Mouse (Mus musculus) kidney, embryonic 16.5 days (tissue): Measurements from ENCODE around the gene Zscan2. TPM values are rescaled to one million over a fixed set of nuclear protein-coding genes. Genes with fewer than 3 reads are reported as not detected.
A peak's percentile ranks its signal among the peaks of the same experiment; 100 is the strongest.
"Not testable (repeated sequence)": the region's sequence is repeated elsewhere in the genome, so short reads cannot be mapped to it uniquely, and the experiment has no call there.

Experiments used
- ATAC-seq: fragments of 200-750 bp; cut with Nextera tagmentation; 2 replicates; pipeline ENCODE4 v1.8.0; 2017; ENCODE audit warnings: moderate TSS enrichment; ENCODE audit not compliant: low FRiP score, low TSS enrichment
- H3K27ac ChIP-seq: fragments of 300-500 bp; sonication (generic); 2 replicates; pipeline ENCODE4 v1.5.1; 2014; ENCODE audit warnings: low read length
- H3K27me3 ChIP-seq: fragments of 300-500 bp; sonication (generic); 2 replicates; pipeline ENCODE4 v1.6.1; 2014; ENCODE audit warnings: low read length, control low read depth, mixed read lengths; ENCODE audit not compliant: insufficient read depth
- H3K36me3 ChIP-seq: fragments of 300-500 bp; sonication (generic); 2 replicates; pipeline ENCODE4 v1.6.1; 2014; ENCODE audit warnings: low read length, control low read depth, mixed read lengths; ENCODE audit not compliant: insufficient read depth
- H3K4me1 ChIP-seq: fragments of 300-500 bp; sonication (generic); 2 replicates; pipeline ENCODE4 v1.6.1; 2014; ENCODE audit warnings: low read length, control low read depth, mixed read lengths; ENCODE audit not compliant: insufficient read depth
- H3K4me2 ChIP-seq: fragments of 300-500 bp; sonication (generic); replicated peaks from 2 replicates; pipeline ENCODE4 v1.6.1; 2014; ENCODE audit warnings: low read depth, low read length
- H3K4me3 ChIP-seq: fragments of 300-500 bp; sonication (generic); 2 replicates; pipeline ENCODE4 v1.5.1; 2014; ENCODE audit warnings: mild to moderate bottlenecking, low read length
- H3K9ac ChIP-seq: fragments of 300-500 bp; sonication (generic); replicated peaks from 2 replicates; pipeline ENCODE4 v1.6.1; 2014; ENCODE audit warnings: low read length
- H3K9me3 ChIP-seq: fragments of 300-500 bp; sonication (generic); 2 replicates; pipeline ENCODE4 v1.6.1; 2016; ENCODE audit warnings: low read length, control low read depth
- WGBS: fragments of 180-500 bp; shearing (Covaris S2); extraction: QIAGEN DNeasy Blood & Tissue Kit; methylation state at CpG from one replicate; pipeline ENCODE4 v1.1.7; 2014; 5-methylcytosine and 5-hydroxymethylcytosine counted together
- polyA plus RNA-seq: library from polyadenylated mRNA; unstranded; fragments of >200 nt; fragmentation: Nextera tagmentation; extraction: Ambion mirVana; gene quantifications from 2 replicates; pipeline ENCODE4 v1.2.1, GENCODE M21; 2015

The Zscan2 gene
- polyA plus RNA-seq, 1 experiment from 2014 or later: 3.0 TPM

DNA sequence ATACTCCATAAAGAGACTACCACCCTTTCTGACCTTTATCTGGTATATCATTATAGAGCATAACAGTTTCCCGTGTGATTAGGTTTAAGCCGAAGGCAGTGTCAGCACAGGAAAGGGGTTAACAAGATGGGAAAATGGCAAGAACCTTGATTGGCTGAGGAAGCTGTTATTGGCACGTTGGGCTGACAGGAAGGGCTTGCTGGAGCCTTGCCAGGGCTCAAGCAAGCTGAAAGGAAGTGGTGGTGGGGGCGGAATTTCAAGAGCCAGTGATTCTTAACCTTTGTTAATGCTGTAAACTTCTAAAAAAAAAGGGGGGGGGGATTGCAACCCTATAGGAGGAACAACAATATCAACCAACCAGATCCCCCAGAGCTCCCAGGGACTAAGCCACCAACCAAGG lies 28.5 kb upstream of the Zscan2 start:
- whole genome bisulfite sequencing: 30% methylated on average over 4 of the region's 4 CpGs

DNA sequence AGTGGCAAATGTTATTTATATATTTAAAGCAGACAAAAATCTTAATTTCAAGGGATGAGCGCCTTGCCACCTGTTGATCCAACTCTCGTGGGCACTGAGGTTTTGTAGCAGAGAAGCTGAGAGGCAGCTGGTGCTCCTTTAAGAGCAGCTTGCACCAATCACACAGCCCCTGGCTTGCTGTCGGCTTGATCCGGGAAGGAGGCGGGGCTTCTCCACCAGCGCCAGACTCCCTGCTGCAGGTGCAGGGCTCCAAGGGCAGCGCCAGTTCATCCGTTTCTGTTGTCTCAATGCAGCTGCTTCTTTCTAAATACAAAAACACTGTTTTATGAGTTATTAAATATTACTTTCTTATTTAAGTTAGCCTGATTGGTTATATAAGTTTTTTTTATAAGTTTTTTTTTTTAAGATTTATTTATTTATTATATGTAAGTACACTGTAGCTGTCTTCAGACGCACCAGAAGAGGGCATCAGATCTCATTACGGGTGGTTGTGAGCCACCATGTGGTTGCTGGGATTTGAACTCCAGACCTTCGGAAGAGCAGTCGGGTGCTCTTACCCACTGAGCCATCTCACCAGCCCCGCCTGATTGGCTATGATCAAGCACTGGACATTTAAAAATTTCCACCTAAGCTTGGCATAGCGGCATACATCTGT lies 27.6 kb upstream of the Zscan2 start:
- not testable (repeated sequence) for H3K9me3 ChIP-seq, H3K36me3 ChIP-seq, H3K27ac ChIP-seq, H3K9ac ChIP-seq, H3K27me3 ChIP-seq
- H3K4me3 ChIP-seq: 0 out of 2 replicates have a peak overlapping the region, but pooled peaks have one; percentile 1
- WGBS: 20% methylated on average over 13 of the region's 14 CpGs
- peak overlapping the region; percentile 18; the same call in 1 of the 2 replicates for H3K4me2 ChIP-seq
- peak; percentile 88 for ATAC-seq
- H3K4me1 ChIP-seq: peaks cover 23% of the 10 kb centered on the region; the same call in 1 of the 2 replicates

More for the DNA sequence above, 28.5 kb upstream of the Zscan2 start:
- H3K4me3 ChIP-seq: no peak overlapping the region
- H3K27ac ChIP-seq: no peak overlapping the region
- H3K4me2 ChIP-seq: no peak overlapping the region
- no peaks in the 10 kb centered on the region for H3K27me3 ChIP-seq
- peaks cover 17% of the 10 kb centered on the region; the same call in 1 of the 2 replicates for H3K4me1 ChIP-seq
- ATAC-seq: no peak
- H3K36me3 ChIP-seq: no peaks in the 10 kb centered on the region
- no peak overlapping the region for H3K9ac ChIP-seq
- H3K9me3 ChIP-seq: no peaks in the 10 kb centered on the region

DNA sequence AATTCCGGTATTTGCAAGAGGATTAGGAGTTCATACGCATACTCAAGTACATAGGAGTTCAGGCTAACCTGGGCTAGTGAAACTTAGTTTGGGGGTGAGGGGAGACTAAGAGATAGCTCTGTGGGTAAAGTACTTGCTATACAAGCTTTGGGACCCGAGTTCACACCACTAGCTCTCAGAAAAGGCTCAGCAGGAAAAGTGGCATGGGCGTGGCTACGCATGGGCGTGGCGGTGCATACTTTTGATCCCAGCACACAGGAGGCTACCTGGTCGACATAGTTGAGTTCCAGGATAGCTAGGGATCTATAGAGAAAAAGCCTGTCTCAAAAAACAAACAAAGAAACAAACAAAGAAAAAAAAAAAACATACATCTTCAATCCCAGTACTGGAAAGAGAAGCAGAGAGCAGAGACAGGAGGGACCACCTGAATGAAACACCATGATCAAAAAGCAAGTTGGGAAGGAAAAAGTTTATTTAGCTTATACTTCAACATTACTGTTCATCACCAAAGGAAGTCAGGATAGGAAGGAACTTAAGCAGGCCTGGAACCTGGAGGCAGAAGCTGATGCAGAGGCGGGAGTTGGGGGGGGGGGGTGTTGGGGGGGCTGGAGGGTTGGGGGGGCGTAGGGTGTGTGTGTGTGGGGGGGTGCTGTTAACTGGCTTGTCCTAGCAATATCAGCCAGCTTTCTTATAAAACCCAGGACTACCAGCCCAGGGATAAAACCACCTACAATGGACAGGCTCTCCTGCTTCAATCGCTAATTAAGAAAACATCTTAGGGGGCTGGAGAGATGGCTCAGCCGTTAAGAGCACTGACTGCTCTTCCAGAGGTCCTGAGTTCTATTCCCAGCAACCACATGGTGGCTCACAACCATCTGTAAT lies 26.8 kb upstream of the Zscan2 start:
- WGBS: 44% methylated on average over 12 of the region's 12 CpGs

DNA sequence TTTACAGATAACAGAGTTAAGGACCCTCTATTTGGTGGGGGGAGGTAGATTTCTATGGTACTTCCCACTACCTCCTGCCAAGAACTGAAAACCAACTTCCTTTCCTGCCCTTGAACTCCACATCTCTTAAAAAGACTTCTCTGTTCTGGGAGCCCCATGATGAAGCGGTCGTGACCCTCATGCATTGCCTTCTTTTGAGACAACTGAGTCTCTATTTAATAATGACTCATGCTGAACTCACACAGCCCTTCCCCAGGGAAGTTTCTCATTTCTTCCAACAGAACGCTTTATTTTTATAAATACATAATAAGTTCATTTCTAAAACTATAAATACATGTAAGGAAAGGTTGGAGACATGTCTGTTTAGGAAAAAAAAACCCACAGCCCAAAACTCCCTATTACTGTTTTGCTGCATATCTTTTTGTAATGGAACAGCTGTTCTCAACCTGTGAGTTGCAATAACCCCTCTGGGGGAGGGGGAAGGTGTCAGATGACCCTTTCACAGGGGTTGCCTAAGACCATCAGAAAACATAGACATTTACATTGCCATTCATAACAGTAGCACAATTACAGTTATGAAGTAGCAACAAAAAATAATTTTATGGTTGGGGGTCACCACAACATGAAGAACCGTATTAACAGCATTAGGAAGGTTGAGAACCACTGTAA lies 24.6 kb upstream of the Zscan2 start:
- peaks cover 29% of the 10 kb centered on the region; the same call in 1 of the 2 replicates for H3K4me1 ChIP-seq
- no peaks in the 10 kb centered on the region for H3K27me3 ChIP-seq
- no peaks in the 10 kb centered on the region for H3K36me3 ChIP-seq
- no peak overlapping the region for H3K9ac ChIP-seq
- no peak overlapping the region for H3K4me2 ChIP-seq
- no peak overlapping the region for H3K27ac ChIP-seq
- H3K4me3 ChIP-seq: no peak overlapping the region
- no peaks in the 10 kb centered on the region for H3K9me3 ChIP-seq
- ATAC-seq: no peak
- WGBS: 63% methylated on average over 4 of the region's 4 CpGs

More for the DNA sequence above, 26.8 kb upstream of the Zscan2 start:
- no peaks in the 10 kb centered on the region for H3K27me3 ChIP-seq
- H3K27ac ChIP-seq: no peak overlapping the region
- H3K4me3 ChIP-seq: no peak overlapping the region
- H3K9me3 ChIP-seq: no peaks in the 10 kb centered on the region
- no peak overlapping the region for H3K4me2 ChIP-seq
- no peak for ATAC-seq
- H3K9ac ChIP-seq: no peak overlapping the region
- peaks cover 22% of the 10 kb centered on the region; the same call in 1 of the 2 replicates for H3K4me1 ChIP-seq
- no peaks in the 10 kb centered on the region for H3K36me3 ChIP-seq

DNA sequence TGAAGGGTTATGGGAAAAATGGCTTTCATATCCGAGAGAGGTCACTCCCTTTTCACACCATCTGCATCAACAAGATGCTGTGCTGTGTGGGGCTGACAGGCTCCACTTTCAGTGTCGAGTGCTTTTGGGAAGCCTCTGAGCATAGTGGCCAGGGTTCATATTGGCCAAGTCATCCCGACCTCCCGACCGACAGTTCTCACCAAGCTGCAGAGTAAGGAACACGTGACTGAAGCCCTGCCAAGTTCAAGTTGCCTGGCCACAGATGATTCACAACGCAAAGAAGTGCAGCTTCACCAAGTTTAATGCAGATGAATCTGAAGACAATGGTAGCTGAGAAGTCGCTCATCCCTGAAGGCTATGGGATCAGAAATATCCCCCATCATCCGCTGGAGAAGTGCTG lies 23.0 kb upstream of the Zscan2 start:
- Histone ChIP-seq H3K27ac (no peak overlapping the region), H3K27me3 (no peaks in the 10 kb centered on the region), H3K4me1 (peaks cover 24% of the 10 kb centered on the region; the same call in 1 of the 2 replicates), H3K4me2 (no peak overlapping the region), H3K9me3 (no peaks in the 10 kb centered on the region), H3K4me3 (no peak overlapping the region), H3K9ac (no peak overlapping the region), H3K36me3 (no peaks in the 10 kb centered on the region)
- 39% methylated on average over 9 of the region's 9 CpGs for WGBS
- no peak for ATAC-seq

DNA sequence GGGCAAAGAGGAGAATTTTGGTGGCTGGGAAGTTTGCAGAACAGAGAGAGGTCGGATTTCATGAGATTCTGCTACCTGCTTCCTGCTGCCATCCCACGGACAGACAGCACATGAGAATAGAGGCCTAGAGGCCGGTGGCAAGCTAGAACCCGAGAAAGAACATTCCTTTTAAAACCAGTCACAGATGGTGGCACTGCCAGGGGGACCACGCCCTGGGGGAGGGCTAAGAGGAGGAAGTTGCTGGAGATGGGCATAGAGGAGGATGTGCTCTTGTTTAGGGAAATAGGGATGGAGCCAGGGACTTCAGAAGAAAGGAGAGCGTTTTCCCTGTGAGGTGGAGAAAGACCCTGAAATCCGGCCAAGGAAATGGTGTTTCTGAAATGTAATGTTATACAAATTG lies 22.5 kb upstream of the Zscan2 start:
- ATAC-seq: no peak
- H3K27ac ChIP-seq: no peak overlapping the region
- WGBS: 40% methylated on average over 7 of the region's 7 CpGs
- H3K9ac ChIP-seq: no peak overlapping the region
- peaks cover 21% of the 10 kb centered on the region; the same call in 1 of the 2 replicates for H3K4me1 ChIP-seq
- no peaks in the 10 kb centered on the region for H3K9me3 ChIP-seq
- H3K4me2 ChIP-seq: no peak overlapping the region
- H3K4me3 ChIP-seq: no peak overlapping the region
- H3K27me3 ChIP-seq: no peaks in the 10 kb centered on the region
- no peaks in the 10 kb centered on the region for H3K36me3 ChIP-seq

DNA sequence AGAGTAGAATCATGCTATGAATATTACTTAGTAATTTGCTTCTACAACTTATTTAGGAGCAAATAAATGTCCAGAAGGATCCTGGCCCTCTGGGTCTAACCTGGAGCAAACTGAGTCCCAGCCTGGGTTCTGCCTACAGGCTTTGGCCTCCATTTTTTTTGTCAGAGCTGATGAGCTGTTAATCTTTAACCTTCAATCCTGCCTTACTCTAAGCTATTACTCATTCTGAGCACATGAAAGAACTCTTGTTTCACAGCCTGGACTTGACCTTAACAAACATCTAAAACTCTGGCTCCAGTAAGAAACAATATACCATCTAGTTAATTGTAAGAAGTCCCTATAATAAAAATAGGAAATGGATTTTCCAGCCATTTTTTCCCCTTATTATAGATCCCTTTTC lies 21.0 kb upstream of the Zscan2 start:
- H3K4me3 ChIP-seq: no peak overlapping the region
- no peaks in the 10 kb centered on the region for H3K27me3 ChIP-seq
- H3K4me1 ChIP-seq: peaks cover 21% of the 10 kb centered on the region; the same call in 1 of the 2 replicates
- no peak overlapping the region for H3K4me2 ChIP-seq
- H3K36me3 ChIP-seq: no peaks in the 10 kb centered on the region
- peak; percentile 33; the same call in 1 of the 2 replicates for ATAC-seq
- no peak overlapping the region for H3K9ac ChIP-seq
- H3K27ac ChIP-seq: no peak overlapping the region
- H3K9me3 ChIP-seq: no peaks in the 10 kb centered on the region

DNA sequence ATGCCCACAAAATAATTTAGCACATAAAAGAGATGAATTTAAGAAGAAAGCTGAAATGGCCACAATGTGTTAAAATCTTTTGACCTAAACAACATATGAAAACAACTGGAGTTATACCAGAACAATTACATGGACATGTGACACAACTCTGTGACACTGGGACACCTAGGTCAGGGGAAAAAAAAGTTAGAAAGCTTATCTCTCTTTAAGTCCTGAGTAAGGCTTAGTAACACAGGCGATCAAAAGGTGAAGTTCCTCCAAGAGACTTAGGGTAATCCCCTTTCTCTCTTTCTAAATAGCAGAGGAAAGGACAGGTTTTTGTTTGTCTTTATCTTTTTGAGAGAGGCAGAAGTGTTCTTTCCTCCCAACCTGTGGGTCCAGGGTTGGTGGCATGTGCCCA lies 20.5 kb upstream of the Zscan2 start:
- 63% methylated on average over 1 of the region's 1 CpGs for WGBS
- peak overlapping the region; percentile 9; the same call in 1 of the 2 replicates for H3K27ac ChIP-seq
- no peak for ATAC-seq

DNA sequence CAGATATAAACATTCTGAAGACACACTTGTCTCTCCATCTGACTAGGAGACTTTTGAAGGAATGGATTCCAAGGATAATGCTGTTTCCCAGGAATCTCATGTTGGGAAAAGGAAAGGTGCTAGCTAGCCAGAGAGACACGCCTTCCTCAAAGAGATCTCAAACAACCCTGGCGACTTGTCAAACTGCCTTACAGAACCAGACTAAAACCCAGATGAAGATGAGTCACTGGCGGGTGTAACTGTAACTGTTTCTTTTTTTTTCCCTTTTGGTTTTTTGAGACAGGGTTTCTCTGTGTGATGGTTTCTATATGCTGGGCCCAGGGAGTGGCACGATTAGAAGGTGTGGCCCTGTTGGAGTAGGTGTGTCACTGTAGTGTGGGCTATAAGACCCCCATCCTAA lies 19.8 kb upstream of the Zscan2 start:
- no peak overlapping the region for H3K27ac ChIP-seq
- H3K9ac ChIP-seq: no peak overlapping the region
- no peaks in the 10 kb centered on the region for H3K36me3 ChIP-seq
- no peaks in the 10 kb centered on the region for H3K9me3 ChIP-seq
- peaks cover 19% of the 10 kb centered on the region; the same call in 1 of the 2 replicates for H3K4me1 ChIP-seq
- 72% methylated on average over 4 of the region's 4 CpGs for WGBS
- no peak for ATAC-seq
- no peaks in the 10 kb centered on the region for H3K27me3 ChIP-seq
- H3K4me2 ChIP-seq: no peak overlapping the region
- H3K4me3 ChIP-seq: no peak overlapping the region

More for the DNA sequence above, 20.5 kb upstream of the Zscan2 start:
- H3K4me1 ChIP-seq: peaks cover 21% of the 10 kb centered on the region; the same call in 1 of the 2 replicates
- H3K36me3 ChIP-seq: no peaks in the 10 kb centered on the region
- H3K4me2 ChIP-seq: no peak overlapping the region
- no peaks in the 10 kb centered on the region for H3K27me3 ChIP-seq
- H3K9ac ChIP-seq: no peak overlapping the region
- H3K4me3 ChIP-seq: no peak overlapping the region
- no peaks in the 10 kb centered on the region for H3K9me3 ChIP-seq
